Mouse (Mus musculus) T-helper 17 cell (primary cell): ENCODE results near the gene S100pbp.

Source experiments
- in situ Hi-C, 2 experiments: fragments of 300-600 bp; cut with MboI, MseI; formaldehyde crosslinking; loops; 1 replicate in 1 of 2; 2 replicates in 1 of 2; pipeline ENCODE4 v1.15.1; 2025; ENCODE audit warnings: high pct_unique_total_duplicates in 2 of 2

S100pbp gene

GRCm38 (mm10) chr4:129130755-129131303 lies 58.7 kb downstream of the S100pbp start:
- in situ Hi-C loops = no loop called here

DNA sequence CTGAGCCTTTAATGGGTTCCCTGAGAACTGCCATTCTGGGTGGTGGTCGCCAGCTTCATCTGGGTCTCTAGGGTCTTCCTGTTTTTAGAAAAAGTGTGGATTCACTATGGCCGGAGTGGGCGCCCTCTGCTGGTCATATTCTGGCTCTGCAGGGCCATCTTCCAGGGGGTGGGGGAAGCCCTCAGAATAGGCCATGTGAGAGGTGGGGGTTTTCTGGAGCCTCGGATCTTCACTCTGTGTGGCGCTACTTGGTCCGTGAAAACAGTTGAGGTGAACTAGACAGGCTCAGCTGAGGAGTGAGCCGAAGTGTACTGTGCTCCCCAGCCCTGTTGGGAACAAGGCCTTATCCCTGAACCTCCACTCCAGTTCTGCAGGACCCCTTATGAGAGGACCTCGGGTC lies 59.4 kb downstream of the S100pbp start:
- in situ Hi-C loops = no loop called here

- in situ Hi-C loops = no loop called here
Observed at GRCm38 (mm10) chr4:129129387-129129786, 60.1 kb downstream of the S100pbp start.

GRCm38 (mm10) chr4:129128582-129129338 lies 60.8 kb downstream of the S100pbp start:
- in situ Hi-C loops = no loop called here

GRCm38 (mm10) chr4:129125736-129126451 lies 63.6 kb downstream of the S100pbp start:
- in situ Hi-C loops = no loop called here

- in situ Hi-C loops = loop anchor here in 1 of 2 experiments (25.0 kb wide), 1 partner anchor 1438 kb away; the partner anchor contains the start of gene Nkain1
Observed at GRCm38 (mm10) chr4:129124652-129125146, 64.8 kb downstream of the S100pbp start.

DNA sequence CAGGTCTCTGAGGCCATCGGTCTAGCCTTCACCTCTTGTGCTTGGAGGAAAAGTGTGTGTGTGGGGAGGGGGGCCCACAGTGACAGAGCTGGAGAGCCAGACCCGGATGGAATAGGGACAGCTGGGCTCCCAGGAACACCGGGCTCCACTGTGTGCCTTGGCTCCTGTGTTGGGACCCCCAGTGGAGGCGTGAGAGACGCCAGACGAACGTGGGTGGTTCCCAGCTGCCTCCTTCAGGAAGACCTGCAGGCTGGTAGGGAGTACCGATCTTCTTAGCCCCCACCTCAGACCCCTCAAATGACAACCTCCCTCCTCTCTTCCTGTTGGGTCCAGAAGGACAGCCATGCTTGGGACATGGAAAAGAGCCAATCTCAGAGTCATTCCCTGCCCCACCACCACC lies 66.8 kb downstream of the S100pbp start:
- in situ Hi-C loops = loop anchor here in 1 of 2 experiments (25.0 kb wide), 1 partner anchor 1440 kb away; the partner anchor contains the start of gene Nkain1

- in situ Hi-C loops = loop anchor here in 1 of 2 experiments (25.0 kb wide), 1 partner anchor 1440 kb away; the partner anchor contains the start of gene Nkain1
Observed at GRCm38 (mm10) chr4:129122107-129122506, 67.4 kb downstream of the S100pbp start.

GRCm38 (mm10) chr4:129121569-129122086 lies 67.9 kb downstream of the S100pbp start, which contains the start of gene Hpca:
Hpca (minus strand) TSS chr4:129122036.
- in situ Hi-C loops = loop anchor here in 1 of 2 experiments (25.0 kb wide), 1 partner anchor 1441 kb away; the partner anchor contains the start of gene Nkain1

- in situ Hi-C loops = loop anchor here in 1 of 2 experiments (25.0 kb wide), 1 partner anchor 1442 kb away; the partner anchor contains the start of gene Nkain1
Observed at GRCm38 (mm10) chr4:129120520-129121445, 68.7 kb downstream of the S100pbp start.

DNA sequence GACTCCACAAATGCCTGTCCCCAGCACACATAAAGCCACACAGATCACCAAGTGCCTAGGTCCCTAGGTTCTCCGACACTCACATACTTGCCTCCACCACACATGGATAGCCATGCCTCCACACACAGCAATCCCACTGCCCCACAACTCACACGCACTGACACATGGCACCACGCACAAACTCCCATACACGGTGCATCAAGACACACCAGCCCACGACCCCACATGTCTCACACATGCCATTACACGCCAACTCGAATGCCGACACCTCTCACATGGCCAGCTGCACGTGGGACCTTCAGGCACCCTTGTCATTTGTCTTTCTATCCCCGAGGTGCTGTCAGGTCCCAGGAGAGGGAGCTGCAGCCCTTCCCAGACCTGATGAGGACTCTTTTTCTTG lies 69.8 kb downstream of the S100pbp start:
- in situ Hi-C loops = loop anchor here (10.0 to 25.0 kb wide), 2 partner anchors 405 to 1443 kb away; partner anchors contain the start of gene Nkain1 (in 1 of the 2)

- in situ Hi-C loops = loop anchor here (10.0 to 25.0 kb wide), 2 partner anchors 403 to 1444 kb away; partner anchors contain the start of gene Nkain1 (in 1 of the 2)
Observed at GRCm38 (mm10) chr4:129117720-129118510, 71.6 kb downstream of the S100pbp start.

- in situ Hi-C loops = loop anchor here (10.0 to 25.0 kb wide), 2 partner anchors 402 to 1446 kb away; partner anchors contain the start of gene Nkain1 (in 1 of the 2)
Observed at GRCm38 (mm10) chr4:129116703-129117102, 72.8 kb downstream of the S100pbp start.

DNA sequence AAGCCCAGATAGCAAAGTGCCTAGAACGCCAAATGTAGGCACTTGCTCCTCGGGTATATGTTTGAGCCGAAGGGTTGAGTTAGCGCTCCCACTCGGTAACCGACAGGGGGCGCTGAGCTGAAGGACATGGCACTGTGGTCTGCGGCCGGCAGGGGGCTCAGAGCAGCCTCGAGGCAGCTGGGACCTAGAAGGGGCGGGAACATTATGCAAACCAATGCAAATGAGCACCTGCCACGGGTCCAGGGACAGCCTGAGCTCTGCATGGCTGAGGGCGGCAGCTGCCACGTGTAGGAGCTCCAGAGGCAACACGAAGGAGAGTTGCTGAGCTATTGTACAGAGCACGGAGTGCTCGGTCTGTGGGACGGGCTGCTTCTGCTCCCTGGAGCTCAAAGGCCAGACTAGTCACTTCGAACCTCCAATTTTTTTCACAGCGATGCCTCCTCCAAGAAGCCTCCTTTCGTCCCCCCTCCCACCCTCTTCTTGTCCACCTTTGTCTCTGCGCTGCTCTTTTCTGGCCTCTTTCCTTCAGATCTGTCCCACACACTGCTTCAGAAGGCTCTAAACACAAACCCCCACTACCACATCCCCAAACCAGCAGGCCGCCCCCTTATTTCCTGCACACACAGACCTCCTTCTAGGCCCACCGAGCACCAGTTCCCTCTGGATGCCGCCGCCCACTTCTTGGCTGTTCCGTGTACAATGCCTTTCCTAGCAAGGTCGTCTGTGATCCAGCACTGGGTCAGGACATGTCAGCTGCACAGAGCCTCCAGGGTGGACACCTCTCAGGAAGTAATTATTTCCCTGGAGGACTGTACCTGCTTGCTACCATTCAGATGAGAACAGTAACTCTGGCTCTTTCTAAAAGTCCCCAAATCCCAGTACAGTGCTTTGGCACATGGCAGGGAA lies 76.2 kb downstream of the S100pbp start:
- in situ Hi-C loops = loop anchor here (10.0 to 25.0 kb wide), 2 partner anchors 399 to 1449 kb away; partner anchors contain the start of gene Nkain1 (in 1 of the 2)

DNA sequence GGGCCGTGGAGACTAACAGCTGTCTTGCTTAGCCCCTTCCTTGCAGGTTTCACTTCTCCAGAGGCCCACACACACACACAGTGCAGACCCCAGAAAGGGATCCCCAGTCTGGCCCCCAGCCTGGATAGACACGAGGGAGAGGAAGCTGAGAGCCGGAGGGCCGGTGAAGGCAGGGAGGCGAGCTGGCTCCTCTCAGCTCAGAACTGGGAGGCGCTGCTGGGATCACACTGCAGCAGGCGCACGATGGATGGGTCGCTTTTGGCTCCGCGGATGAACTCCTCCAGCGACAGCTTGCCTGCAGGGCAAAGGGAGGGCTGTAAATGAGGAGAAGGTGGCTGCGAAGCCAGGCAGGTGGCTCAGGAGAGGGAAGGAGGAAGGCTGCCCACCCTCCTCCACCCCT lies 77.3 kb downstream of the S100pbp start:
- in situ Hi-C loops = loop anchor here (10.0 to 25.0 kb wide), 2 partner anchors 397 to 1450 kb away; partner anchors contain the start of gene Nkain1 (in 1 of the 2)

DNA sequence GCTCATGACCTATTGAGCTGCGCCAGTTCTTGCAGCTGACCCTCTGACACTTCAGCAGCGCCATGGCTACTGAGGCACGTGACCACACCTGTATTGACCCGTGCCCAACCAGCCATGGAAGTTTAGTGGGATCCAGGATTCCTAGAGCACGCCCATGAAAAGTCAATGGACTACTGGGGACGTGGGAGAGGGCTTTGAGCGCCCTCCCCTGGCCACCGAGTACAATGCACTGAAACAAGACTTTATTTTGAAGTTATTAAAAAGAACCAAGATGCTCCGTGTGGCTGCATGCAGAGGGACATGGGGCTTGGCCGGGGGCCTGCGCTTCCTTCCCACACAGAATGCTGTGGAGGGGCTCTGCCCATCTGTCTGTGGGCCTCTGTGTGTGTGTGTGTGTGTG lies 78.2 kb downstream of the S100pbp start:
- in situ Hi-C loops = loop anchor here (10.0 to 25.0 kb wide), 2 partner anchors 397 to 1451 kb away; partner anchors contain the start of gene Nkain1 (in 1 of the 2)

- in situ Hi-C loops = loop anchor here (10.0 to 25.0 kb wide), 2 partner anchors 396 to 1451 kb away; partner anchors contain the start of gene Nkain1 (in 1 of the 2)
Observed at GRCm38 (mm10) chr4:129110804-129111203, 78.7 kb downstream of the S100pbp start.

- in situ Hi-C loops = loop anchor here in 1 of 2 experiments (25.0 kb wide), 1 partner anchor 1454 kb away; the partner anchor contains the start of gene Nkain1
Observed at GRCm38 (mm10) chr4:129108624-129109023, 80.9 kb downstream of the S100pbp start.
